Mouse (Mus musculus) adrenal gland, postnatal 4 days (tissue): ENCODE results near the gene Psd4. TPM values are rescaled to one million over a fixed set of nuclear protein-coding genes. Genes with fewer than 3 reads are reported as not detected.

ENCODE experiments used
- DNase-seq, 2 experiments: peaks; one replicate each; pipeline ENCODE4 v3.0.0; 2021 to 2022; ENCODE audit warnings: low spot score in 2 of 2, mixed read lengths in 2 of 2
- total RNA-seq, 2 experiments: library from RNA; stranded (reverse); gene quantifications; 2 replicates each; pipeline ENCODE4 v1.2.3; 2021

The Psd4 gene
- total RNA-seq, 2 experiments from 2014 or later = 1.6 to 3.1 TPM

DNA sequence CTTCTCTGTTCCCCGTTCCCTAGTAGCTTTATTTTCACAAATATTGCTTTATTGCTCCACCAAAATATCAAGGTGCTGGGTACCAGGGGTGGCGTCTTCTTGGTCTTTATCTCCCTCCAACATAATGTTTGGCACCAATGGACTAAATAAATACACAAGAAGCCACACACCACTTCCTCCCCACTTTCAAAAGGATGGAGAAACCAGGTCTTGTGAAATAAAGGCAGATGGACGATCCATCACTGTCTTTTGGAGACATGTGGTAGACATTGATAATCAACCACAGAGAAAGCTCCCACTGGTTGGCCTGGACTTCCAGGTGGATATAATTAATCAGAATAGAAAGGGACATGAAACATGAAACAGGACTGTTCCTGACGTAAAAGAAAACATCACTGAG lies 62.4 kb downstream of the Psd4 start:
- DNase-seq = no peak

DNA sequence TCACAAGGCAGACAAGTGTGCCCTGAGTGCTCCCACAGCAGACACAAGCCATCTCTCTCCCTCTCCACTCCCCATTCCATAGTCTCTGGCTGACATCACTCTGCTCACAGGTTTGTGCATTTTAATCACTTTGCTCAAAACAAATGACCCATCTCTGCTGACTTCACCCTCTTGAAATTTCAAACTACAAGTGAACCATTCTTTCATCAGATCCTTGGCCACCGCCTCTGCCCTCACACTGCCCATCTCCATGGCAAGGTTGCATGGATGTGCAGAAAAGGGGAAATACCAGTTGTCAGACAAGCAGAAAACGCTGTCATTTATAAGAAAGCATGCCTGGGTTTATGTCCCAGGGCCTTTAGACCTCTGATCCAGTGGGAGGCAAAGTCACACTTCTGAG lies 67.3 kb downstream of the Psd4 start:
- DNase-seq = no peak

DNA sequence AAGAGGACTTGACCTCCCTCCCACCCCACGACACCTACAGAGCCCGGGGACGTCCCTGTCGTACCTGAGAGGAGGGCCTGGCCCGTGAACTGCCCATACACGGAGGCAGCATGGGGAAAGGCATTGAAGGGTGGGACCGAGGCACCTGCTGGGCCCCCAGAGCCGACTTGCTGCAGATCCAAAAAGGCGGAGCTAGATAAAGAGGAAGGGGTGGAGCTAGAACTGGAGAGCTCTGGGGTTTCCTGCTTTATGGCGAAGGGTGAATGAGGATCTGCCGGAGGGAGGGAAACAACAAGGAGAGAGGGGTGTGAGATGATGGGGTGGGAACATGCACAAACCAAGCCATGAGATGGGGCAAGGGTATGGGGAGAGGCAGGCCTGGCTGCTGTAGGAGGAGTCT lies 68.3 kb downstream of the Psd4 start:
- no peak for DNase-seq

DNA sequence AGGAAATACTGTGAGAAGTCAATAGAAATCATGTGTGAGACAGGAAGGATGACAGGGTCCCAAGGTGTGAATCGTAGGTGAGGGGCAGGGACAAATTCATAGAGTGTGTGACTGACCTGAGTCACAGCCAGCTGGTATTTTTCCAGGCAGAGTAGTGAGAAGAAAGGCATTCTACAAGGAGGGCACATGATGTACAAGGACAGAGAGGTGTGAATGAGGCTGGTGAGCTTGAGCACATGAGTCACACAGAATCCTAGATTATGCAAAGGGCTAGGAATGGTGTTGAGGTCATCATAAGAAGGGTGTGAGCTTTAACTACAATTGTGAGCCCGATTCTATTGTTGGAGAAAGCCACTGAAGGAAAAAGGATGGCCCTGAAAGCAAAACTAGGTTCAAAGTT lies 72.7 kb downstream of the Psd4 start:
- no peak for DNase-seq

DNA sequence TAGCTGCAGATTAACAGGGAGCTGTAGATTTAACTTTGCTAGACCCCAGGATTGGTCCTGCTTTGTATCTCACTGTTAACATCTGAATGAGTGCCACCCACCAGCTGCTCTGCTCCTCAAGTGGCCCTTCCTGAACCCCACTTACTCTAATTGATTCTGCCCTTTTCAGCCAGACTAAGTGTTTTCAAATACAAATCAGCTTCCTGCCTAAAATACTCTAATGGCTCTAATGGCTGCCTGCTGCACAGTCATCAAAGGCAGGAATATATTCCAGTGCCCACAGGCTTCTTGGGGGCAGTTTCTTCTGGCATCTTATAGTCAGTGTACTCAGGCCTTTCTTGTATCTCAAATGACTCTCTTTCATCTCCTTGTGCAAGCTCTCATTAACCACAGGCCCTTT lies 74.5 kb downstream of the Psd4 start:
- DNase-seq = no peak

DNA sequence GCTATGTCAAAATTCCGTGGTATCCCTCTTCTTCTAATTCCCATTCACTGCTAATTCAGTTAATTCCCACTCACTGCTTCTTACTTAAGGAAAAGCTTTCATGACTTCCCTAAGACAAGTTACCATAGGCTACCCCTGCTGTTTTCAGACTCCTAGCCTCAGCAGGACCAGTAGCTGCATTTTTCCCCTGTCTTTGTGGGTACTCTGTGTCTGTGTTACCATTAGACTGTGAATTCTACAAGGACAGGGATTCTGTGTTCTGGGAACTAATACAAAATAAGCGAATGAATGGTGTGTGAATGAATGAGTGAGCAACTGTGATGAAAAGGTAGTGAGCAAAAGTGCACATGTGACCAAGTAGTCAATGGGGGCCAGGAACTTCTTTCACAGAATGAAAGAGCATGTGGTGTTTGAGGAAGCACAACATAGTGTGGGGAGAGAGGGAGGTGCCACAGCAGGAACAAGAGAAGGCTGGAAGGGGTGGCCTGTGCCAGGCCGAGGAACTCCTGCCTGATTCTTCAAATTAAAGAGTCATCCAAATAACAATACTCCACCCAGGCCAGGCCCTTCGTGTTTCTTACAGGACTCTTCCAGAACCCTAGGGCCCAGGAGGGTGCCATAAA lies 75.0 kb downstream of the Psd4 start:
- DNase-seq = no peak

DNA sequence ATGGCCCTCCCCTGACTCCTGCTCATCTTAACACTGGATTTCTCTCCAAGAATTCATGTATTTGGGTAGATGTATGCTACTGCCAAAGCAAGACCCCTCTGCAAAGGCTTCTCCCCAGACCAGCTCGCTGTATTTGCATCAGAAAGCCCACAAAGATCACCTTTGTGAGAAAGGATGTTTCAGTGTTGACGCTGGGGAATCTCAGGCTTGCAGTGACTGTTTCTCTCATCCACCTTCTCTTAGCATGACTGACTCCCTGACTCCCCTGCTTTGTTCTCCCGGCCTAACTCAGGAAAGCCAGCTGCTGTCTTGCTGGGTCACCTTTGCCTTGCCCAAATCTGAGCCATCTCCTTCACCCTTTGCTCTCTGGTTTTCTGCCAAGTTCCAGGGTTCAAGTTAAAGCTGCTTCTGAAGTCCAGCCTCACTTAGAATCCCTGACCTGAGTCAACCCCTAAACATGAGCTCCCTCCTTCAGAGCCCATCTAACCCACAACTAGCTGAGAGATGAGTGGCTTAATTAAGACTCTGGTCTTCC lies 75.9 kb downstream of the Psd4 start:
- DNase-seq = no peak

DNA sequence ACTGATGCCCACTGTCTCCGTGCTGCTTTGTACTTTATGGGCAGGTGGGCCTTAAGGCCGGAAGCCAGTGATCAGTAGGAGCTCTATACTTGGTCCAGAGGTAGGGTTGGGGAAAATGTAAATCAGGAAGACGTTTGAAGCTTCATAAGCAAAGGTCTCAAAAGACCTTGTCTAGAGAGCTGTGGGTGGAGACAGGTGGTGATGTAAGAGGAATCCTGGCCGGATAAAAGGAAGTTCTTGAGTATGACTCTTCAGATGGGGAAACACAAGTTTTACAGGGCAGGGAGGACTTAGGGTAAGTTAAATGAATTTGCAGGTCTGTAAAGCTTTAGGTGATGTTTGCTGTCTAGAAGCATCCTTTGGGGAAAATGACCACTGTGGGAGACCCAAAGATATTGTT lies 81.7 kb downstream of the Psd4 start:
- DNase-seq = no peak

DNA sequence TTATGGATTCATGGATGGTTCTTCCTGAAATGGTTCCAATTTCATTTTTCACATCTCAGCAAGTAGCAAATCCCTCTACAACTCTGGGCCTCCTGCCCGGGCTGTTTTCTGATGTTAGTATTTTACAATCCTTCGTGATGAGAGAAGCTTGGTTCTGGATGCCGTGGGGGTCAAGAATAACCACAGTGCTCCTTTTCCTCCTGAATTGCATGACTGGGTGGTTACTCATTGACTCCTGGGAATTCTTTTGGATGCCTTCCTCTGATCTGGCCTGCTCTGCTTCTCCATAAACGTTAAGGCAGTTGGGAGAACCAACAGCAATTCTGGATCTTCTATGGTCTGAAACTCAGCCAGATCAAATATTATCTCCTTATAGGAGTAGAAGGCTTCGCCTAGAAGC lies 85.8 kb downstream of the Psd4 start:
- DNase-seq = no peak

DNA sequence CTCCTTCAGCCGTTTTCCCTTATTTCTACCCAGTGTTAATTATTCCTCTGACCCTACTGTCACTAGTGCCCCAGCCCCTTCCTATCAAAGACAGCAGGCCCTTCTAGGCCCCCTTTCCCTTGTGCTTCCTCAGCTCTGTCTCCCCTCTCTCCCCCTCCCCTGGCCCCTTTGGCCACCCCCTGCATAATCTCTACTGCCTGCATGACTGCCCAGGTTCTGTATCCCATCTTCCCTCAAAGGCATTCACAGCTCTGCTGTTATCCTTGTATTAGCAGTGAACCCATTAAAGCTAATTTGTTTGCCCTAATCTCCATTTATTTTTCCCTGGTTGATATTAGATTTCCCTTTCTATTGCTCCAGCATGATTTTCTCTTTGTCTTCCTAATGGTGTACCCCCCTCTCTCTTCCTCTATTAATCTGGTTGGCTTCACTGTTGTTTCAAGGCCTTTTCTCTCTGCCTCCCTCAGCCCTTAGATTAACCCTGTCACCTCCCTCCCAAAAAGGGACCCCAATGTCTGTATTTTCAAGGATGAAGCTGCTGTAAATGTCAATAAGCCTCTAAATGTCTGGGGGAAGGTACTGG lies 87.1 kb downstream of the Psd4 start:
- no peak for DNase-seq

DNA sequence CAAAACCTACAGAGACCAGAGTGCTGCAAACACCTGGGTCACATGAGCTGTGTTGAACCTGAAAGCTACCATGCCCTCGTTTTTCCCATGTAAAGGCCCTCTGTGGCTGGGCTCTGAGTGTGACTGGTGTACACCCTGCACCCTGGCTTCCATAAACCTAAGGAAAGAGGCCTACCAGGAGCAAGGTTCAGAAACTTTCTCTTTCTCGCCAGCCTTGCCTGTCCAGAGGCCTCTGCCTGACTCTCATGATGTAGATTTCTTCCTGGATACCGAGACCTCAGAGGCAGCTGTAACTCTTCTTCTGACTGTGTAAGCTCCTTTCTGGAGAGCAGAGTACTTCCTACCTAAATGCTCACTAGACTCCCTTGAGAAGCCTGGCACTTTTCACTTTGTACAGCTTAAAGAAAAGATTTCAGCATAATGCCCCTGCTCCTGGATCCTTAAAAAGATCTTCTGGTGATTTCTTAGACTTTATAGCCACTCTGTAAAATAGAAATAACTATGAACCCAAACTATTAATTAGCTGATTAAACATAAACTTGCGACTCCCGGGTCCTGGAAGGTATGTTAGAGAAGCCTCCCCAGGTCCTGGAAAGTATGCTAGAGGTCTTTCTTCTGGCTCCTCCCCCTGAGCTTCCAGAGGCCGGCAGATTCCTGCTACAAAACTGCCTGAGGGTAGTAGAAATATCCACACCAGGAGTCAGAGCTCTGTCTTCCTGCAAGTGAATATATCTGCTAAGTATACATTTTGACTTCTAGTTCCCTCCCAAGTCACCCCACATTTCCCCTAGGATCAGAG lies 87.9 kb downstream of the Psd4 start:
- DNase-seq = no peak

DNA sequence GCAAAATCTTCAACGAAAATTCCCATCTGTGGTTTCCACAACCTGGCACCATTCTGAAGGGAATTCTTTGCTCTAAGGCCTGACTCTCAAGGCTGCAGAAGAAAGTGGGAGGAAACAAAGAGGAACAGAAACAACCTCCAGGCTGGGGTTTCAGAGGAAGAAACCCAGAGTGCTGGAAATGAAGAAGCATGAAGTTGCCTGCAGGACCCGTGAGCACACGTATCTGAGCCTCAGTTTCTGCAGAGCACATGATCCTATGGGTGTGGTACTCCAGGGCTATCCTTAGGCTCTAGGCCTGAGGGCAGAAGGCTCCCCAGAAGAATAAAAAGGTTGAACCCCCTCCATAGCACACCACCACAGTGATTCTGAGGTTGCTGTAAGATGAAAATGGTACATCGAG lies 89.5 kb downstream of the Psd4 start:
- DNase-seq = no peak

DNA sequence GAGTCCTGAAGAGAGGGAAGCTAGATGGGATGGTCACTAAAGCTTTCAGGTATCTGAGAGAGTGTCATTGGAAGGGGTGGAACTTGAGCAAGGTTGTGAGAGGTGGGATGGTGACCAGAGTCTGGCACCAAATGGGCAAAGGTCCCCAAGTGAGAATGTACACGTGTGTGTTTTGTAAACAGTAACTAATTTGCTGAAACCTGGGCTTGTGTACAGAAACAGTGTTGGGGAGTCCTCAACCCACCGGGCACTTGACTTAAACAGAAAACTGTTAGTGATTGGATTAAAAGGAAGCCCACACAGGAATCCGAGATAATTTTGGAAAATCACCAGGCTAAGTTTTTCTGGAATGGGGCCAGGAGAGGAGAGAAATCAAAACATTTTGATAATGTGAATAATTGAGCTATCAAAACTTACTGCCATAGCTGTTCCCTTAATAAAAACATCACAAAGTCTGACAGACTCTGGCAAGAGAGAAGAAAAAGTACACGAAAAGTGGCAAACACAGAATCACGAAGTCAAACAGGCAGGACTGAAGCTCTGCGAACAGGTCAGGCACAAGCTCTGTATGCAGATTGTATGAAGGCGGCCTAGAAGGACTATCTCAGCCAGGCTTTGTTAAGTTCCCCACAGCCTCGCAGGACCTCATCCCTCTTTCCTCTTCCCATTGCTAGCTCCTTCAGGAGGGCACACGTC lies 92.9 kb downstream of the Psd4 start:
- DNase-seq = no peak

DNA sequence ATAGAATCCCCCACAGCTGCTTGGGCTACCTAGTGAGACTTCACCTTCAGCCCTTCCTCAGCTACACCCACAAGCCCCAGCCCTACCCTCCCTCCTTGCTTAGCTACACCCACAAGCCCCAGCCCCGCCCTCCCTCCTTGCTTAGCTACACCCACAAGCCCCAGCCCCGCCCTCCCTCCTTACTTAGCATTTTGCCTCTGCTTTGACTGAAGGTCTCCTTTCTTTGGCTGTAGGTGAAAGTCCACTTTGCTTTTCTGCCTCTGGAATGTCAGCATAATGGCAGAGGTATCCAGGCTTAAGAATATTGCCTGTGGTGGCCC lies 93.4 kb downstream of the Psd4 start:
- no peak for DNase-seq

Other genes with a start within 250 kb of the Psd4 start
- gene Il1f8, start 214.4 kb upstream of the Psd4 start, total RNA-seq = not detected
- not detected for gene Il1f9, start 181.1 kb upstream of the Psd4 start, total RNA-seq
- gene Il1f6, start 152.2 kb upstream of the Psd4 start, total RNA-seq = not detected
- not detected for gene Il1f5, start 90.6 kb upstream of the Psd4 start, total RNA-seq
- gene Il1f10, start 76.4 kb upstream of the Psd4 start, total RNA-seq = not detected
- gene Il1rn, start 30.7 kb upstream of the Psd4 start, total RNA-seq = under 1 TPM; 0.28 to 0.99 TPM
- gene Pax8, start 108.0 kb downstream of the Psd4 start, total RNA-seq = 10 to 100 TPM in 1 of 2 experiments, under 1 TPM in 1; 0.34 to 22.9 TPM